Comparison of ENCODE assay signal across 28 mouse cellular contexts in genomic region chr1:165801709-165802310, GRCm38 (mm10). TPM values are rescaled to one million over a fixed set of nuclear protein-coding genes. Genes with fewer than 3 reads are reported as not detected.
DNase-seq lines count a peak whose midpoint lies in the region; ATAC-seq and TF ChIP-seq lines count a peak whose summit lies in the region.
"Had no signal": no experiment of that assay in that cellular context is flagged by ENCODE, and none has a peak within 500 bp of the region (broad histone marks: within the 10 kb centered on the region; RNA-seq: fewer than 3 reads in every experiment).

No protein-coding gene starts in this region.

- H3K4me3 ChIP-seq in heart, postnatal 0 days (ENCODE audit: low read depth, low read length) = no peak overlapping the region
- H3K4me3 ChIP-seq in thymus, adult 2 months (ENCODE audit: control insufficient read depth, insufficient read depth, low read length) = no peak overlapping the region
- H3K4me3 ChIP-seq: embryonic facial prominence, embryonic 13.5 days; forebrain, embryonic 10.5 days; forebrain, embryonic 15.5 days; heart, embryonic 15.5 days; hindbrain, embryonic 12.5 days; layer of hippocampus, adult 2 months; left cerebral cortex, adult 2 months; liver, embryonic 12.5 days; midbrain, embryonic 12.5 days had no signal

- DNase-seq in heart, postnatal 0 days (ENCODE audit: low spot score) = no peak
- DNase-seq in heart, adult 18-20 months = no peak
- DNase-seq in thymus, adult 2 months = peak; percentile 79
- DNase-seq in thymus, postnatal 36 days = peak; percentile 68 to 86
- no peak for DNase-seq in neural tube, embryonic 10.5 days (ENCODE audit: extremely low spot score, low spot score)
- no peak for DNase-seq in adrenal gland, postnatal 14 days
- DNase-seq in kidney, postnatal 4 days = no peak
- DNase-seq: adrenal gland, postnatal 25 days; cerebellum, adult 2 months; gastrocnemius, postnatal 25 days; heart, postnatal 36 days; kidney, postnatal 25 days; liver, postnatal 0 days; lung, postnatal 36 days had no signal

- no peaks in the 10 kb centered on the region for H3K27me3 ChIP-seq in heart, postnatal 0 days (ENCODE audit: control insufficient read depth, insufficient read depth, low read length)
- H3K27me3 ChIP-seq in thymus, adult 2 months (ENCODE audit: control insufficient read depth, insufficient read depth, low read length) = no peaks in the 10 kb centered on the region
- H3K27me3 ChIP-seq: CH12.LX; forebrain, embryonic 15.5 days; heart, embryonic 15.5 days; hindbrain, embryonic 12.5 days; liver, embryonic 12.5 days had no signal

- TF ChIP-seq CTCF in heart, postnatal 0 days (IDR thresholded peaks at IDR 0.05; ENCODE audit: low read depth) = no peak
- TF ChIP-seq CTCF in thymus, adult 2 months (IDR thresholded peaks at IDR 0.05; ENCODE audit: borderline replicate concordance, control insufficient read depth, extremely low read depth, insufficient read depth, low read length, poor library complexity) = no peak

- WGBS in heart, postnatal 0 days = 76% methylated on average over 11 of the region's 11 CpGs
- WGBS in thymus, adult 2 months = 51% methylated on average over 11 of the region's 11 CpGs

- H3K9ac ChIP-seq in heart, postnatal 0 days (replicated peaks; ENCODE audit: low read depth, low read length) = no peak overlapping the region
- H3K9ac ChIP-seq: embryonic facial prominence, embryonic 13.5 days; forebrain, embryonic 15.5 days; heart, embryonic 15.5 days; hindbrain, embryonic 12.5 days; liver, embryonic 12.5 days; liver, postnatal 0 days; midbrain, embryonic 12.5 days had no signal

- TF ChIP-seq POLR2A in thymus, adult 2 months (IDR thresholded peaks at IDR 0.05; ENCODE audit: control insufficient read depth, extremely low read depth, insufficient read depth, low read length, poor library complexity) = peak; percentile 42; the same call in 1 of the 2 replicates

- no peak overlapping the region for H3K4me2 ChIP-seq in heart, postnatal 0 days (ENCODE audit: low read depth, low read length)
- H3K4me2 ChIP-seq: embryonic facial prominence, embryonic 13.5 days; forebrain, embryonic 15.5 days; heart, embryonic 15.5 days; hindbrain, embryonic 12.5 days; liver, embryonic 12.5 days; midbrain, embryonic 12.5 days had no signal

- ATAC-seq in heart, postnatal 0 days (ENCODE audit: insufficient read depth, low read depth) = no peak
- peak; percentile 62 for ATAC-seq in CD4-positive, CD25-positive, alpha-beta regulatory T cell, adult 4 months
- ATAC-seq: forebrain, embryonic 15.5 days; hindbrain, postnatal 0 days; intestine, postnatal 0 days; liver, embryonic 12.5 days; liver, postnatal 0 days had no signal

- TF ChIP-seq EP300 in heart, postnatal 0 days (IDR thresholded peaks at IDR 0.05; ENCODE audit: low read depth) = no peak

- no peaks in the 10 kb centered on the region for H3K36me3 ChIP-seq in heart, postnatal 0 days (replicated peaks; ENCODE audit: control insufficient read depth, insufficient read depth, low read length)
- peaks cover 19% of the 10 kb centered on the region for H3K36me3 ChIP-seq in thymus, adult 2 months (ENCODE audit: control insufficient read depth, insufficient read depth, low read length)
- H3K36me3 ChIP-seq: embryonic facial prominence, embryonic 13.5 days; forebrain, embryonic 10.5 days; forebrain, embryonic 15.5 days; heart, embryonic 15.5 days; hindbrain, embryonic 12.5 days; liver, embryonic 12.5 days; midbrain, embryonic 12.5 days had no signal

- no peaks in the 10 kb centered on the region for H3K9me3 ChIP-seq in heart, postnatal 0 days (replicated peaks; ENCODE audit: control insufficient read depth, low read length)
- H3K9me3 ChIP-seq: forebrain, embryonic 15.5 days; heart, embryonic 15.5 days; liver, embryonic 12.5 days had no signal

- no peaks in the 10 kb centered on the region for H3K4me1 ChIP-seq in heart, postnatal 0 days (ENCODE audit: control insufficient read depth, insufficient read depth)
- peaks cover 69% of the 10 kb centered on the region for H3K4me1 ChIP-seq in thymus, adult 2 months (replicated peaks; ENCODE audit: control insufficient read depth, insufficient read depth, low read length)
- H3K4me1 ChIP-seq: embryonic facial prominence, embryonic 13.5 days; forebrain, embryonic 15.5 days; heart, embryonic 15.5 days; hindbrain, embryonic 12.5 days; liver, embryonic 12.5 days; midbrain, embryonic 12.5 days had no signal

- H3K27ac ChIP-seq in heart, postnatal 0 days (ENCODE audit: low read depth) = peak overlapping the region; percentile 9; the same call in 1 of the 2 replicates
- peak overlapping the region; percentile 100 for H3K27ac ChIP-seq in thymus, adult 2 months (ENCODE audit: control insufficient read depth, insufficient read depth, low read length)
- H3K27ac ChIP-seq: embryonic facial prominence, embryonic 13.5 days; forebrain, embryonic 10.5 days; forebrain, embryonic 15.5 days; heart, embryonic 15.5 days; hindbrain, embryonic 12.5 days; hindbrain, postnatal 0 days; layer of hippocampus, adult 2 months; left cerebral cortex, adult 2 months; liver, embryonic 12.5 days; midbrain, embryonic 12.5 days had no signal

RNA-seq across cellular contexts. Expression of gene Cd247, which starts 13.3 kb away (rescaled TPM):
- 3.9 TPM in 1 of 2 replicates, not detected in the other for total RNA-seq in heart, postnatal 0 days (2014; rRNA removed; ENCODE audit: low replicate concordance)
- 0.26 and 0.41 TPM in 2 replicates for polyA plus RNA-seq in heart, postnatal 0 days (2015; fragmentation: Nextera tagmentation; extraction: Ambion mirVana)
- total RNA-seq in heart, adult 18-20 months (2021) = 1 to 10 TPM in 1 of 2 experiments, under 1 TPM in 1; 0.37 to 2.1 TPM
- 100 to 1,000 TPM; 443 to 540 TPM for polyA plus RNA-seq in CD4-positive, CD25-positive, alpha-beta regulatory T cell, adult 4 months (2017; shearing (Covaris generic))
- 559 and 663 TPM in 2 replicates for polyA plus RNA-seq in thymus, adult 2 months (2012; rRNA removed)
- total RNA-seq in adrenal gland, postnatal 14 days (2021) = 1.3 and 9.1 TPM in 2 replicates
- total RNA-seq: hindbrain, postnatal 0 days; layer of hippocampus, adult 2 months; layer of hippocampus, postnatal 14 days; left cerebral cortex, adult 2 months had no signal

RNA-seq across cellular contexts. Expression of gene Creg1, which starts 38.3 kb away (rescaled TPM):
- total RNA-seq in heart, postnatal 0 days (2014; rRNA removed; ENCODE audit: low replicate concordance) = 29.1 and 32.4 TPM in 2 replicates
- 62.1 and 75.2 TPM in 2 replicates for polyA plus RNA-seq in heart, postnatal 0 days (2015; fragmentation: Nextera tagmentation; extraction: Ambion mirVana)
- total RNA-seq in heart, adult 18-20 months (2021) = 10 to 100 TPM; 88.6 to 92.2 TPM
- 10 to 100 TPM; 17.4 to 25.9 TPM for polyA plus RNA-seq in CD4-positive, CD25-positive, alpha-beta regulatory T cell, adult 4 months (2017; shearing (Covaris generic))
- polyA plus RNA-seq in thymus, adult 2 months (2012; rRNA removed) = 37.5 and 43.2 TPM in 2 replicates
- 36.6 and 56.6 TPM in 2 replicates for total RNA-seq in adrenal gland, postnatal 14 days (2021)

Comparison
In these comparisons a context has a peak if more than half of its experiments do, and no peak if none do; other contexts are left out.
1. DNase-seq: peak in thymus, adult 2 months (single experiment) and thymus, postnatal 36 days (2 of 2); none in heart, postnatal 0 days (single experiment), heart, adult 18-20 months (0 of 2), neural tube, embryonic 10.5 days (single experiment), adrenal gland, postnatal 14 days (single experiment) and kidney, postnatal 4 days (0 of 2).